Mouse (Mus musculus) retina, embryonic 14.5 days (tissue): ENCODE results near the gene Fbxl20.
A peak's percentile ranks its signal among the peaks of the same experiment; 100 is the strongest.

Experiments
- DNase-seq: peaks from one replicate; pipeline ENCODE4 v3.0.0-alpha.2; 2015; ENCODE audit warnings: low spot score

Gene Fbxl20

GRCm38 (mm10) chr11:98049672-98050519 is 100.3 kb downstream of the Fbxl20 start:
- DNase-seq: no peak

DNA sequence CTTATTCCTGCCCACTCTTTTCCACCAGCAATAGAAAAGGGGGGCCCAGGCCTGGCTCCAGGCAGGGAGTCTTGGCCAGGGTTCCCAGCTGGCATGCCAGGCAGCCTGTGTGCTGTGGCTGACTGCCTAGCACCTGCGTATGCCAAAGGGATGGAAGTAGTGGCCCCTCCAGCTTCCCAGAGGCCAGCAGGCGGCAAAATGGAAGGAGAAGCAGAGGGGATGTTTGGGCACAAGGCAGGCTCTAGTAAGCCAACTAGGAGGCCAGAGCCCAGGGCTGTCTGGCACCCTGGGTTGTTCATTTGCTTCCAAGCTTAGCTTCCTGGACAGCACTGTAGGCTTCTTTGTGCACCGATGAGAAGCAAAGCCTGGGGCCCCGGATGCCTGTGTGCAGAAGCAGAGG is 102.5 kb downstream of the Fbxl20 start:
- no peak for DNase-seq

- no peak for DNase-seq
Observed at GRCm38 (mm10) chr11:98046466-98046865, 103.7 kb downstream of the Fbxl20 start.

- no peak for DNase-seq
Observed at GRCm38 (mm10) chr11:98045596-98045995, 104.6 kb downstream of the Fbxl20 start.

DNA sequence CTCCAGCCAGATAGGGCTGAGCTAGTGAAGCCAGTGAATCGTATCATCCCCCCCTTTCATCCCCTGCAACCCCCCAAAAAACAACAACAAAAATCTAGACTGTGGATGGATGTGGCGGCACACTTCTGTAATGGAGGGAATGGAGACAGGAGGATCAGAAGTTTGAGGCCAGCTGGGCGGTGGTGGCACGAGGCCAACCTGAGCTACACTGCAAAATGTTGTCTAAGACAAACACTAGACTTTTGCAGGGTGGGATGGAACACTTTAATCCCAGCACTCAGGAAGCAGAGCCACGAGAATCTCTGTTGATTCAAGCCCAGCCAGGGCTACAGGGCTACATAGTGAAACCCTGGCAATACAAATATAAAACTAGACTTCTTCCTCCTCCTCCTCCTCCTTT is 106.1 kb downstream of the Fbxl20 start:
- no peak for DNase-seq

DNA sequence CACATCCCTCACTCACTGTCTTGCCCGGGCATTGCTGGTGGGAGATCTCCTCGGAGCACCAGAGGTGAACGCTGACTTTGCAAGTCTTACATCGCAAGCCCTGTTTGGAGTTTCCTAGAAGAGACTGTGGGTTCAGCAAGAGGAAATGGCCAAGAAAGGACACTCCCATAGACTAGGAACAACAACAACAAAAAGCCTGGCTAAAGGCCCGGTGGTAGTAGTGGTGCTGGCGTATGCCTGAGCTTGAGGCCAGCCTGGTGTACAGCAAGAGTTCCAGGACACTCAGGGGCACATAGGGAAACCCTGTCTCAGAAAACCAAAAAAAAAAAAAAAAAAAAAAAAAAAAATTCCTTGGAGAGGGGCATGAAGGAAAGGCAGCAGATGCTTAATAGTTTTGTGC is 107.5 kb downstream of the Fbxl20 start:
- DNase-seq: no peak

DNA sequence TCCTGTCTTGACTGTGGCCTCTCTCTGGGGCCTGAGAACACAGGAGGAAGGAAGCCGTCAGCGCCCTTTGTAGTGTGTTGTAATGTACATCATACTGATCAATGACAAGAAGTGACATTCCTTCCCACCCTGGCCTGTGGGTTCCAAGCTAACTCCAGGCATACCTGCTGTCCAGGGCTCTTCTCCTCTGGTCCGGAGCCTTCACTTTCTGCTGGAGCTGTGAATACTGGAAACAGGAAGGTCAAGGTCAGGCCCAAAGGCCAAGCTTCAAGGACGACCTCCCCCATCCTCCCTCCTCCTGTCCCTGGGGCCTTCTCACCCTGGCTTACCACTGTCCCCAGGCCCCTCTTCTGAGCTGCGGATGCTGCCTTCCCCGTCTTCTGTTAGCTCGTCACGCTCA is 109.2 kb downstream of the Fbxl20 start:
- no peak for DNase-seq

- DNase-seq: no peak
Observed at GRCm38 (mm10) chr11:98037871-98038270, 112.3 kb downstream of the Fbxl20 start.

GRCm38 (mm10) chr11:98035977-98036377 is 114.2 kb downstream of the Fbxl20 start:
- peak; percentile 76 for DNase-seq

DNA sequence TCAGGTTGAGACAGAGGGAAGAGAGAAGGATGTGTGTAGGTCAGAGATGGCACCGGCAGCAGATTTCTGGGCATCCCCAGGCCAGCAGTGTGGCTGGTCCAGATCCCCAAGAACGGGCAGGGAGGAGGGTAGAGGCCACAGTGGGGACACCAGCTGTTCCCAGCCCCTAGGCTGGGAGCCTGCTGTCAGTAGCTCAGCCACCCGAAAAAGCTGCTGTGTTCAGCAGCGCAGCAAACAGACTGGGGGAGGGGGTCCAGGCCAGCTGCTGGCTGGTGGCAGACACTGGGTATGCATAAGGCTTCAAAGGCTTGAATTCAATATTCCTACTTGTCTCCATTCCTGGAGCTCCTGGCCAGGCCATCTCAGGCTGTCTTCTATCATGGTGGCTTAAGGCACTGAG is 115.4 kb downstream of the Fbxl20 start:
- peak; percentile 77 for DNase-seq

DNA sequence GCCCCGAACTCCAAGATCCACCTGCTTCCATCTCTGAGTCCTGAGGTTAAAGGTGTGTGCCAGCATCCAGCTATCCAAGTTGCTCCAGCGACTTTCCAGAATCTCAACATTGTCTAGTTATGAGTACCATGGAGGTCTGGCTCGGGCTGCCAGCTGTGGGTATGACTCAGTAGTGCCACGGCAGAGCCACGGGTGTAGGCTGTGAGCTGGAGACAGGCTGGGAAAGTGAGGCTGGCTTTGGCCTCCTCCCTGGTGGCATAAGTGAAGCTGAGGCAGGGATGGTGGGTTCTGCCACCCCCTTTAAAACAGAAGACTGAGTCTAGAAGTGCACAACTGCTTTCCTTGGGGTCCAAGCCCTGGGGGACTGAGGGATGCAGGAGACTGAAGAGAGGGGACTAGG is 116.1 kb downstream of the Fbxl20 start:
- no peak for DNase-seq
